Mouse (Mus musculus) CH12.LX (cell line): ENCODE results near the gene Dstn. TPM values are rescaled to one million over a fixed set of nuclear protein-coding genes. Genes with fewer than 3 reads are reported as not detected.
A peak's percentile ranks its signal among the peaks of the same experiment; 100 is the strongest.

Experiments used
- DNase-seq: peaks from one replicate; pipeline ENCODE4 v3.0.0-alpha.2; 2013; ENCODE audit errors: extremely low read depth
- H3K27ac ChIP-seq: 2 replicates; pipeline ENCODE4 v1.5.1; 2012; ENCODE audit warnings: low read depth, mild to moderate bottlenecking, control low read depth, moderate library complexity; ENCODE audit not compliant: insufficient read depth
- H3K27me3 ChIP-seq: replicated peaks from 2 replicates; pipeline ENCODE3; 2012; ENCODE audit warnings: inconsistent platforms
- H3K36me3 ChIP-seq, 2 experiments: replicated peaks in 1 of 2; 2 replicates each; pipeline versions ENCODE3 to v1.6.1; 2012; ENCODE audit warnings: inconsistent platforms in 1 of 2, low read length in 1 of 2, mild to moderate bottlenecking in 1 of 2, mixed read lengths in 1 of 2, moderate library complexity in 1 of 2; ENCODE audit not compliant: control insufficient read depth in 1 of 2, insufficient read depth in 1 of 2
- H3K4me1 ChIP-seq, 2 experiments: 2 replicates each; pipeline ENCODE4 v1.6.1; 2012; ENCODE audit warnings: inconsistent platforms in 1 of 2, moderate library complexity in 1 of 2; ENCODE audit not compliant: insufficient read depth in 2 of 2, control insufficient read depth in 1 of 2
- H3K4me2 ChIP-seq: 2 replicates; pipeline ENCODE4 v1.6.1; 2012; ENCODE audit warnings: low read depth, mild to moderate bottlenecking, control low read depth; ENCODE audit not compliant: poor library complexity, insufficient read depth, severe bottlenecking
- H3K4me3 ChIP-seq, 3 experiments: fragments of 150-350 bp in 1 of 3; sonication (generic) in 1 of 3; replicated peaks in 1 of 3; 2 replicates each; pipeline versions ENCODE3 to v1.5.1; 2011 to 2012; ENCODE audit warnings: low read depth in 2 of 3, low read length in 2 of 3, mild to moderate bottlenecking in 2 of 3, moderate library complexity in 2 of 3, control low read depth in 1 of 3, improper control_type of control experiment in 1 of 3, inconsistent platforms in 1 of 3, mixed read lengths in 1 of 3; ENCODE audit not compliant: poor library complexity in 1 of 3
- H3K79me2 ChIP-seq: replicated peaks from 2 replicates; pipeline ENCODE4 v1.6.1; 2012; ENCODE audit warnings: mild to moderate bottlenecking, moderate library complexity; ENCODE audit not compliant: control insufficient read depth, poor library complexity, insufficient read depth, severe bottlenecking; ENCODE audit errors: extremely low read depth
- H3K9ac ChIP-seq: 2 replicates; pipeline ENCODE4 v1.6.1; 2012; ENCODE audit warnings: low read depth, mild to moderate bottlenecking, control low read depth, moderate library complexity; ENCODE audit not compliant: insufficient read depth
- H3K9me3 ChIP-seq: replicated peaks from 2 replicates; pipeline ENCODE3; 2012; ENCODE audit warnings: low read length, inconsistent platforms, mixed read lengths
- BHLHE40 ChIP-seq: IDR thresholded peaks from 2 replicates; pipeline ENCODE4 v1.6.1; 2011; ENCODE audit warnings: mild to moderate bottlenecking, low read depth, low read length, improper control_type of control experiment
- CHD1 ChIP-seq: IDR thresholded peaks from 2 replicates; pipeline ENCODE4 v1.6.1; 2012; ENCODE audit warnings: low read depth, low read length, improper control_type of control experiment, inconsistent platforms
- CHD2 ChIP-seq: IDR thresholded peaks from 2 replicates; pipeline ENCODE4 v1.6.1; 2011; ENCODE audit warnings: low read length, improper control_type of control experiment
- CTCF ChIP-seq, 2 experiments: IDR thresholded peaks in 1 of 2; conservative IDR thresholded peaks in 1 of 2; 2 replicates each; pipeline ENCODE4 v1.5.1; 2011 to 2012; ENCODE audit warnings: low read depth in 2 of 2, low read length in 2 of 2, improper control_type of control experiment in 1 of 2, inconsistent platforms in 1 of 2, mild to moderate bottlenecking in 1 of 2, moderate library complexity in 1 of 2
- E2F4 ChIP-seq: IDR thresholded peaks from 2 replicates; pipeline ENCODE4 v1.6.1; 2011; ENCODE audit warnings: low read depth, low read length, improper control_type of control experiment; ENCODE audit not compliant: insufficient replicate concordance
- ELF1 ChIP-seq: IDR thresholded peaks from 2 replicates; pipeline ENCODE4 v1.6.1; 2014; ENCODE audit warnings: low read depth, mild to moderate bottlenecking, inconsistent platforms, low read length, improper control_type of control experiment
- EP300 ChIP-seq: IDR thresholded peaks from 2 replicates; pipeline ENCODE4 v1.6.1; 2011; ENCODE audit warnings: low read length, improper control_type of control experiment
- ETS1 ChIP-seq: conservative IDR thresholded peaks from 2 replicates; pipeline ENCODE4 v1.6.1; 2012; ENCODE audit warnings: low read depth, mild to moderate bottlenecking, inconsistent platforms, low read length, improper control_type of control experiment, moderate library complexity
- GABPA ChIP-seq: IDR thresholded peaks from 2 replicates; pipeline ENCODE4 v1.6.1; 2012; ENCODE audit warnings: low read depth, low read length, improper control_type of control experiment, inconsistent platforms; ENCODE audit not compliant: insufficient replicate concordance
- HCFC1 ChIP-seq: IDR thresholded peaks from 2 replicates; pipeline ENCODE4 v1.6.1; 2012; ENCODE audit warnings: low read depth, mild to moderate bottlenecking, inconsistent platforms, low read length, improper control_type of control experiment
- IRF4 ChIP-seq: IDR thresholded peaks from 2 replicates; pipeline ENCODE4 v1.6.1; 2014; ENCODE audit warnings: low read depth, mild to moderate bottlenecking, inconsistent platforms, low read length, improper control_type of control experiment
- JUN ChIP-seq: IDR thresholded peaks from 2 replicates; pipeline ENCODE4 v1.6.1; 2011; ENCODE audit warnings: low read depth, mild to moderate bottlenecking, low read length, improper control_type of control experiment, moderate library complexity; ENCODE audit not compliant: insufficient read depth
- JUND ChIP-seq: conservative IDR thresholded peaks from 2 replicates; pipeline ENCODE4 v1.6.1; 2011; ENCODE audit warnings: low read depth, low read length, improper control_type of control experiment
- KAT2A ChIP-seq: IDR thresholded peaks from 2 replicates; pipeline ENCODE4 v1.6.1; 2012; ENCODE audit warnings: low read length, improper control_type of control experiment, inconsistent platforms; ENCODE audit not compliant: insufficient replicate concordance
- MAFK ChIP-seq: IDR thresholded peaks from 2 replicates; pipeline ENCODE4 v1.6.1; 2011; ENCODE audit warnings: low read length, improper control_type of control experiment; ENCODE audit not compliant: insufficient replicate concordance
- MAX ChIP-seq: IDR thresholded peaks from 2 replicates; pipeline ENCODE4 v1.6.1; 2011; ENCODE audit warnings: low read length, improper control_type of control experiment
- MAZ ChIP-seq: IDR thresholded peaks from 2 replicates; pipeline ENCODE4 v1.6.1; 2012; ENCODE audit warnings: low read depth, mild to moderate bottlenecking, inconsistent platforms, low read length, improper control_type of control experiment, moderate library complexity
- MEF2A ChIP-seq: IDR thresholded peaks from 2 replicates; pipeline ENCODE4 v1.6.1; 2014; ENCODE audit warnings: low read depth, mild to moderate bottlenecking, inconsistent platforms, low read length, improper control_type of control experiment, borderline replicate concordance
- MXI1 ChIP-seq: IDR thresholded peaks from 2 replicates; pipeline ENCODE4 v1.6.1; 2011; ENCODE audit warnings: mild to moderate bottlenecking, low read depth, low read length, improper control_type of control experiment
- MYC ChIP-seq: IDR thresholded peaks from 2 replicates; pipeline ENCODE4 v1.6.1; 2011; ENCODE audit warnings: low read depth, mild to moderate bottlenecking, improper control_type of control experiment, low read length
- NELFE ChIP-seq: IDR thresholded peaks from 2 replicates; pipeline ENCODE4 v1.6.1; 2011; ENCODE audit warnings: low read depth, low read length, improper control_type of control experiment
- NRF1 ChIP-seq: IDR thresholded peaks from 2 replicates; pipeline ENCODE4 v1.6.1; 2014; ENCODE audit warnings: low read depth, mild to moderate bottlenecking, inconsistent platforms, low read length, improper control_type of control experiment, moderate library complexity
- PAX5 ChIP-seq: IDR thresholded peaks from 2 replicates; pipeline ENCODE4 v1.6.1; 2012; ENCODE audit warnings: low read length, inconsistent platforms, mixed read lengths
- POLR2A ChIP-seq: IDR thresholded peaks from 2 replicates; pipeline ENCODE4 v1.6.1; 2011; ENCODE audit warnings: low read depth, mild to moderate bottlenecking, improper control_type of control experiment, low read length
- POLR2AphosphoS2 ChIP-seq: IDR thresholded peaks from 2 replicates; pipeline ENCODE4 v1.6.1; 2011; ENCODE audit warnings: low read depth, low read length, improper control_type of control experiment
- RAD21 ChIP-seq: IDR thresholded peaks from 2 replicates; pipeline ENCODE4 v1.6.1; 2011; ENCODE audit warnings: low read depth, mild to moderate bottlenecking, low read length, improper control_type of control experiment, moderate library complexity
- RCOR1 ChIP-seq: conservative IDR thresholded peaks from 2 replicates; pipeline ENCODE4 v1.6.1; 2012; ENCODE audit warnings: low read depth, mild to moderate bottlenecking, inconsistent platforms, low read length, improper control_type of control experiment
- SIN3A ChIP-seq: IDR thresholded peaks from 2 replicates; pipeline ENCODE4 v1.6.1; 2012; ENCODE audit warnings: low read length, improper control_type of control experiment, inconsistent platforms
- SMC3 ChIP-seq: IDR thresholded peaks from 2 replicates; pipeline ENCODE4 v1.6.1; 2011; ENCODE audit warnings: low read depth, low read length, improper control_type of control experiment
- TBP ChIP-seq: conservative IDR thresholded peaks from 2 replicates; pipeline ENCODE4 v1.6.1; 2011; ENCODE audit warnings: low read depth, low read length, improper control_type of control experiment
- TCF12 ChIP-seq: IDR thresholded peaks from 2 replicates; pipeline ENCODE4 v1.6.1; 2014; ENCODE audit warnings: low read depth, mild to moderate bottlenecking, inconsistent platforms, low read length, improper control_type of control experiment
- UBTF ChIP-seq: IDR thresholded peaks from 2 replicates; pipeline ENCODE4 v1.6.1; 2012; ENCODE audit warnings: low read depth, mild to moderate bottlenecking, inconsistent platforms, low read length, improper control_type of control experiment, moderate library complexity
- USF1 ChIP-seq: IDR thresholded peaks from 2 replicates; pipeline ENCODE4 v1.6.1; 2014; ENCODE audit warnings: low read depth, mild to moderate bottlenecking, inconsistent platforms, low read length, improper control_type of control experiment
- USF2 ChIP-seq: conservative IDR thresholded peaks from 2 replicates; pipeline ENCODE4 v1.6.1; 2011; ENCODE audit warnings: low read depth, low read length, improper control_type of control experiment
- ZC3H11A ChIP-seq: IDR thresholded peaks from 2 replicates; pipeline ENCODE4 v1.6.1; 2012; ENCODE audit warnings: low read depth, mild to moderate bottlenecking, inconsistent platforms, low read length, improper control_type of control experiment
- ZKSCAN1 ChIP-seq: IDR thresholded peaks from 2 replicates; pipeline ENCODE4 v1.6.1; 2012; ENCODE audit warnings: low read depth, inconsistent platforms, low read length, improper control_type of control experiment, borderline replicate concordance
- ZMIZ1 ChIP-seq: IDR thresholded peaks from 2 replicates; pipeline ENCODE4 v1.6.1; 2012; ENCODE audit warnings: low read depth, mild to moderate bottlenecking, inconsistent platforms, low read length, improper control_type of control experiment
- ZNF384 ChIP-seq: IDR thresholded peaks from 2 replicates; pipeline ENCODE4 v1.6.1; 2012; ENCODE audit warnings: low read depth, low read length, improper control_type of control experiment, inconsistent platforms
- dilution Hi-C: fragments of 300-500 bp; cut with MboI; formaldehyde crosslinking; loops from 2 replicates; pipeline ENCODE4 v1.14.3; 2020; ENCODE audit warnings: low sequenced_read_pairs; ENCODE audit not compliant: extremely low pct_unique_long_range_greater_than_20kb, extremely low pct_ligation_motif_present
- in situ Hi-C: fragments of 300-500 bp; cut with MboI; formaldehyde crosslinking; loops from 3 replicates; pipeline ENCODE4 v1.14.3; 2019; ENCODE audit warnings: low sequenced_read_pairs, low pct_ligation_motif_present, low pct_unique_long_range_greater_than_20kb, mixed read lengths
- polyA plus RNA-seq: library from polyadenylated mRNA; unstranded; fragments of >175 nt; gene quantifications from 2 replicates; pipeline ENCODE4 v1.2.1, GENCODE M21; 2012; ENCODE audit warnings: low read depth; ENCODE audit not compliant: insufficient read length
- total RNA-seq, 2 experiments: library from RNA; depleted of rRNA; stranded (reverse); fragments of 300-350 nt in 1 of 2; fragments of >200 nt in 1 of 2; gene quantifications; 2 replicates each; pipeline ENCODE4 v1.2.3; 2012 to 2014

The Dstn gene
- total and polyA plus RNA-seq, 3 experiments = 68.9 to 266 (median 151) TPM

DNA sequence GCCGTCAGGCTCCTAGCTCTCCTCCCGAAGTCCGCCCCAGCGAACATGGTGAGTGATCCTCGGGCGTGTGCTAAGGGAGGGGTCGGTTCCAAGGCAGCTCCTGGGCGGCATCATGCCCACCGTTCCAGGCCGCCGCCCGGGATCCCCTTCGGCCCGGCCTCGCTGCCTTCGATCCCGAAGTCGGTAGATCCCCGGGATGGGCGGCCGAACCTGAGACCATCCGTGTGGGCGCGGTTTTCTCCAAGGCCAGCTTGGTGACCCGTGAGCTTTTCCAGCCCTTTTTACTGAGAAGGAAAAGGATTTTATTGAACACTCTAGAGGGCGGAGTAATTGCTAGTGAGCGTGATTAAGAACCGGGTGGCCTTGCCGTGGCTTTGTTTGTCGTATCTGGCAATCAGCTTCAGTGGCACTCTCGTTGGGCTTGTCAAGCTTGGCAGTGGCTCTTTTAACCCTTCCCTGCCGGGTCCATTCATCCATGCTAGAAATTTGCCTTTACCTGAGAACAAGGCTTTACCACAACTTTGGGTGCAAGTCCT lies 548 bp downstream of the Dstn start:
- Histone ChIP-seq H3K36me3 (no peaks in the 10 kb centered on the region), H3K4me1 (peaks cover 0 to 35% of the 10 kb centered on the region in 2 experiments; a peak in 2 of 4 replicates), H3K9me3 (no peaks in the 10 kb centered on the region), H3K27ac (peak overlapping the region; percentile 29), H3K4me2 (peak overlapping the region; percentile 83), H3K27me3 (no peaks in the 10 kb centered on the region), H3K4me3 (peak overlapping the region; percentile 77 to 84 (median 83)), H3K9ac (peak overlapping the region; percentile 78), H3K79me2 (peaks cover 29% of the 10 kb centered on the region)
- DNase-seq = peak; percentile 33
- in situ Hi-C loops = loop anchor here (5.0 kb wide), 1 partner anchor 73 kb away; no protein-coding TSS in a partner anchor
- dilution Hi-C loops = no loop called here
- TF ChIP-seq TBP = no peak
- no peak for TF ChIP-seq NRF1
- no peak for TF ChIP-seq ZNF384
- TF ChIP-seq RAD21 = no peak
- TF ChIP-seq ZC3H11A = no peak
- TF ChIP-seq JUN = no peak
- no peak for TF ChIP-seq RCOR1
- no peak for TF ChIP-seq MAZ
- TF ChIP-seq CHD1 = no peak
- no peak; the same call in 1 of the 2 replicates for TF ChIP-seq MXI1
- no peak for TF ChIP-seq PAX5
- TF ChIP-seq POLR2A = no peak
- no peak for TF ChIP-seq E2F4
- TF ChIP-seq USF1 = no peak
- TF ChIP-seq TCF12 = peak; percentile 3; the same call in 1 of the 2 replicates
- TF ChIP-seq ZKSCAN1 = no peak
- peak; percentile 3; the same call in 1 of the 2 replicates for TF ChIP-seq ELF1
- no peak for TF ChIP-seq KAT2A
- no peak for TF ChIP-seq HCFC1
- no peak for TF ChIP-seq MYC
- TF ChIP-seq MAFK = no peak
- no peak for TF ChIP-seq ZMIZ1
- TF ChIP-seq SMC3 = no peak
- TF ChIP-seq SIN3A = peak; percentile 62
- no peak for TF ChIP-seq EP300
- no peak for TF ChIP-seq GABPA
- TF ChIP-seq BHLHE40 = no peak
- TF ChIP-seq USF2 = no peak
- no peak for TF ChIP-seq MAX
- TF ChIP-seq ETS1 = no peak
- TF ChIP-seq NELFE = peak; percentile 91; the same call in 1 of the 2 replicates
- no peak for TF ChIP-seq POLR2AphosphoS2
- TF ChIP-seq IRF4 = no peak
- no peak for TF ChIP-seq JUND
- TF ChIP-seq CTCF (conservative IDR thresholded peaks at IDR 0.05 in 1 of 2, IDR thresholded peaks at IDR 0.05 in 1 of 2; ENCODE audit: low read depth in 2 of 2, low read length in 2 of 2) = no peak
- no peak for TF ChIP-seq MEF2A
- peak; percentile 89 for TF ChIP-seq UBTF
- no peak for TF ChIP-seq CHD2
